10 mouse cellular contexts compared by ENCODE assay signal in the genomic region with DNA sequence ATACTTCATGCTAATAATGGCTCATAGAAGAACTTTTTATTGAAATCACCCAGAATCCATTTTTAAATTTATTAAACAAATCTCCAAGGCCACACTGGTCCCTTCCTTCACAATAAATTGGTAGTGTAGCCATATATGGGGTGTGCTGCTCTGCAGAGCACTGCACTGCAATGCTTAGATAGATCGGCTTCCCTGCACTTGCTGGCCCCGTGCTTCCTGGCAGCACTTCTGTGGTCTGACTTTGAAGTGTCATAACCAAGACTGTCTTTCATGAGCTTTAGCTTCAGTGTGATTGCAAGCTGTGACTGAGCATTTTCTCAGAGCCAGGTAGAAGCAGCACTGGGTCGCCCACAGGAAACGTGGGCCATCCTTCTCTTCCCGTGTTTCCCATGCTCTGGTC. TPM values are rescaled to one million over a fixed set of nuclear protein-coding genes. Genes with fewer than 3 reads are reported as not detected.
DNase-seq lines count a peak whose midpoint lies in the region; ATAC-seq and TF ChIP-seq lines count a peak whose summit lies in the region.
"Had no signal": no experiment of that assay in that cellular context is flagged by ENCODE, and none has a peak within 500 bp of the region (broad histone marks: within the 10 kb centered on the region; RNA-seq: fewer than 3 reads in every experiment).

No protein-coding gene starts in this region.

- H3K4me3 ChIP-seq in cerebellum, adult 2 months (replicated peaks; ENCODE audit: insufficient read depth, low read depth, low read length) = no peak overlapping the region
- no peak overlapping the region for H3K4me3 ChIP-seq in liver, embryonic 11.5 days (ENCODE audit: low read depth, low read length)
- H3K4me3 ChIP-seq in forebrain, embryonic 10.5 days = no peak overlapping the region

- peak overlapping the region; percentile 2; the same call in 1 of the 2 replicates for H3K4me2 ChIP-seq in liver, embryonic 11.5 days

- peak in 1 of 2 experiments; percentile 20 for DNase-seq in cerebellum, adult 2 months
- no peak for DNase-seq in cerebellum, adult 8-10 months
- DNase-seq in liver, embryonic 11.5 days (ENCODE audit: low spot score) = no peak
- DNase-seq in thymus, adult 18-20 months = peak; percentile 43 to 60
- DNase-seq in forebrain, embryonic 10.5 days (ENCODE audit: extremely low spot score, low spot score) = no peak
- DNase-seq in layer of hippocampus, postnatal 14 days (ENCODE audit: low spot score in 2 of 2) = no peak
- no peak for DNase-seq in testis, postnatal 10 days (ENCODE audit: low spot score)

- TF ChIP-seq CTCF in cerebellum, adult 2 months (IDR thresholded peaks at IDR 0.05; ENCODE audit: borderline replicate concordance, insufficient read depth, low read depth, low read length) = no peak

- no peak for TF ChIP-seq POLR2A in cerebellum, adult 2 months (IDR thresholded peaks at IDR 0.05; ENCODE audit: borderline replicate concordance, insufficient read depth, low read length)

- no peaks in the 10 kb centered on the region for H3K27me3 ChIP-seq in cerebellum, adult 2 months (ENCODE audit: control insufficient read depth, insufficient read depth, low read length)
- H3K27me3 ChIP-seq in liver, embryonic 11.5 days (replicated peaks; ENCODE audit: control insufficient read depth, insufficient read depth, low read length) = no peaks in the 10 kb centered on the region
- H3K27me3 ChIP-seq in forebrain, embryonic 10.5 days (ENCODE audit: poor library complexity, severe bottlenecking) = no peaks in the 10 kb centered on the region
- H3K27me3 ChIP-seq: CH12.LX had no signal

- no peaks in the 10 kb centered on the region for H3K9me3 ChIP-seq in liver, embryonic 11.5 days (ENCODE audit: control insufficient read depth, low read length)
- H3K9me3 ChIP-seq in forebrain, embryonic 10.5 days = no peaks in the 10 kb centered on the region

- peaks cover 6% of the 10 kb centered on the region; the same call in 1 of the 2 replicates for H3K4me1 ChIP-seq in cerebellum, adult 2 months (ENCODE audit: control insufficient read depth, insufficient read depth, low read length)
- peaks cover 20% of the 10 kb centered on the region for H3K4me1 ChIP-seq in liver, embryonic 11.5 days (replicated peaks; ENCODE audit: control insufficient read depth, insufficient read depth, low read length)
- H3K4me1 ChIP-seq in forebrain, embryonic 10.5 days = peaks cover 26% of the 10 kb centered on the region

- peak overlapping the region; percentile 28; the same call in 1 of the 2 replicates for H3K27ac ChIP-seq in cerebellum, adult 2 months (ENCODE audit: insufficient read depth, low read length)
- H3K27ac ChIP-seq in liver, embryonic 11.5 days (ENCODE audit: low read depth, low read length) = no peak overlapping the region
- no peak overlapping the region for H3K27ac ChIP-seq in forebrain, embryonic 10.5 days
- H3K27ac ChIP-seq: kidney, postnatal 0 days had no signal

- no peak overlapping the region for H3K9ac ChIP-seq in liver, embryonic 11.5 days (ENCODE audit: low read depth, low read length)

- H3K36me3 ChIP-seq in liver, embryonic 11.5 days (ENCODE audit: control insufficient read depth, insufficient read depth, low read length) = no peaks in the 10 kb centered on the region
- H3K36me3 ChIP-seq in forebrain, embryonic 10.5 days (replicated peaks) = 0 out of 2 replicates have a peak, but pooled peaks cover 8% of the 10 kb centered on the region

- WGBS in cerebellum, adult 2 months = 44% methylated on average over 5 of the region's 5 CpGs
- WGBS in liver, embryonic 11.5 days = 43% methylated on average over 5 of the region's 5 CpGs
- WGBS in forebrain, embryonic 10.5 days = 92% methylated on average over 5 of the region's 5 CpGs

- peak; percentile 84 for ATAC-seq in granulocyte monocyte progenitor cell, adult 5-6 weeks (replicated peaks; ENCODE audit: poor library complexity, severe bottlenecking)
- peak; percentile 78 for ATAC-seq in liver, embryonic 11.5 days (replicated peaks; ENCODE audit: low FRiP score)

RNA-seq across cellular contexts. Expression of gene Ppp1r12a, which starts 5.8 kb away (rescaled TPM):
- 60.6 and 61.1 TPM in 2 replicates for polyA plus RNA-seq in cerebellum, adult 2 months (2012; rRNA removed)
- total RNA-seq in granulocyte monocyte progenitor cell, adult 5-6 weeks (2014; fragmentation: Nextera tagmentation) = 81.6 and 95.0 TPM in 2 replicates
- 148 and 174 TPM in 2 replicates for total RNA-seq in granulocyte monocyte progenitor cell, adult 5-6 weeks (2017)
- polyA plus RNA-seq in liver, embryonic 11.5 days (2014; fragmentation: Nextera tagmentation; extraction: Ambion mirVana) = 69.4 and 74.9 TPM in 2 replicates
- 67.5 and 68.0 TPM in 2 replicates for polyA plus RNA-seq in forebrain, embryonic 10.5 days (2016; fragmentation: Nextera tagmentation; extraction: Ambion mirVana)
- 100 to 1,000 TPM; 112 TPM for total RNA-seq in layer of hippocampus, postnatal 14 days (2021)

Comparison
In these comparisons a context has a peak if more than half of its experiments do, and no peak if none do; other contexts are left out.
1. DNase-seq: peak in thymus, adult 18-20 months (2 of 2); none in cerebellum, adult 8-10 months (single experiment), liver, embryonic 11.5 days (single experiment), forebrain, embryonic 10.5 days (single experiment), layer of hippocampus, postnatal 14 days (0 of 2) and testis, postnatal 10 days (single experiment).